Mouse (Mus musculus) cerebellum, postnatal 10 days (tissue): ENCODE measurements at regions not wholly inside any gene's neighbourhood (a gene's known extent, or its start where the extent isn't known, plus 50 kb on each side); places are given as distances from the start of the nearest gene placed in this dataset.
"Not testable (repeated sequence)": the region's sequence is repeated elsewhere in the genome, so short reads cannot be mapped to it uniquely, and the experiment has no call there.

ENCODE experiments used
- DNase-seq, 2 experiments: peaks; one replicate each; pipeline ENCODE4 v3.0.0; 2021; ENCODE audit warnings: mixed read lengths in 2 of 2

DNA sequence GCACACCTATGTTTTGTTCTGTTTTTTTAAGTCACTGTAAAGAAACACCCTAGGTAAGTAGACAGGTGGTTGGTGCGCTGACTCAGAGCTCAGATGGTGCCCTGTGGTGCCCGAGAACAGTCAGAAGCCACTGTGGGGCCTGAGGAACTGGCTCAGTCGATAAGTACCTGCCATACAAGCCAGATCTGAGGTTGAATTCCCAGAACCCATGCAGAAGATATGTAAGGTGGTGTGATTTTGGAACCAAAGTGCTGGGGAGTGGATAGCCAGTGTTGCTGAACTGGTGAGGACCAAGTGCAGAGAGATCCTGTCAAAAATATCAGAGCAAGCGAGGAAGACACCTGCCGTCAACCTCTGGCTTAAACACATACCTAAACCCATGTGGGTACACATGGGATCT, 65.4 kb downstream of the Chst1 start:
- DNase-seq, result no peak

- DNase-seq, result no peak
Observed at GRCm38 (mm10) chr2:92667192-92667591, 67.7 kb downstream of the Chst1 start.

DNA sequence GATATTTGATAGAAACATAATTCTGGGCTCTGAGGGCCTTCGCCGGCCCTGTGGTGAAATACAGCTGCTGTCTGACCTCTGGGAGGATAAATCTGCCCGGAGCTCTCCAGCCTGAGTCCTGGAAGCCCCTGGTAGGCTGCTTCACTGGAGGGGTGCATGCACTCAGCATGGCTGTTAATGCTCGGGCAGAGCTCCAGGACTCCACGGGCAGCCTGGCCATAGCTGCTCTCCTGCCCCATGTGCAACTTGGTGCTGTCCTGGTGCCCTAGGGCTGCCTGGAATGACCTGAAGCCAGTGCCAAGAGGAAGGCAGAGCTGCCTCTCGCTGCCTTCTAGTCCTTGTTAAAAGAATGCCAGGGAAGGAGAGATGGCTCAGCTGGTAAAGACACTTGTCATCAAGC, 68.2 kb downstream of the Chst1 start:
- peak; percentile 47 to 73 for DNase-seq

- DNase-seq, result not testable (repeated sequence)
Observed at GRCm38 (mm10) chr2:92669431-92670081, 70.0 kb downstream of the Chst1 start.

- DNase-seq, result peak; percentile 68 to 72
Observed at GRCm38 (mm10) chr2:92671586-92671985, 72.1 kb downstream of the Chst1 start.

GRCm38 (mm10) chr2:92672106-92672505, 72.6 kb downstream of the Chst1 start:
- DNase-seq, result no peak

DNA sequence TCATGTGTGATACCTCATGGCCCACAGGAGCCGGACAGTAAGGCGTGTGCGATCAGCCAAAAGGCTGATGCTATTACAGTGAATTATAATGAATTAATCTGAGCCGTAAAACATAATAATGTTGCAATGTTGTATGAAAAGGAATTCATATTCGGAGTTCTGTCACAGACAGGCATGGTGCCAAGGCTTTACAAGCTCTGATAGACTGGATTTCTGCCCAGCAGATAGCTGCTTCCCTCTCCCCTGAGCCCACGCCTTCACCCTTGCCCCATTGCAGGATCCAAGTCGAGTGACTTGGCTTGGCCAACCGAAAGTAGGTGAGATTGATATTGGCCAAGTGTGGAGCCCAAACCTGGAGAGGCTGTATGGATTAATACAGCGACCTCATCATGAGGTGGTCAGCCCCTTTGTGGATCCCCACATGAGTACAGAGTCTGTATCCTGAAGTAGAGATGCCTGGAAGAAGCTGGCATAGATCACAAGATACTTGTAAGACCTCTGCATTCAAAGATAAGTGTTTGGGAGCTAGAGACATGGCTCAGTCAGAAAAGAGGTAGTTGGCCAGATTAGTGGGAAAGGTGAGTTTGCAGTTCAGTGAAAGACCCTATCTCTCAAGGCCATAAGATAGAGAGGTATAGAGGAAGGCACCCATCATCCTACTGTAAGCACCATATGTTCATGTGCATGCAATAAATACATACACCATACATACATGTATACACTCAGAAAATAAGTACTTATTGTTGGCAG, 73.7 kb downstream of the Chst1 start:
- peak; percentile 37 to 45 for DNase-seq

GRCm38 (mm10) chr2:92673931-92674330, 74.4 kb downstream of the Chst1 start:
- DNase-seq, result no peak

GRCm38 (mm10) chr2:92675247-92675646, 75.7 kb downstream of the Chst1 start:
- no peak for DNase-seq

- DNase-seq, result no peak
Observed at GRCm38 (mm10) chr2:92678276-92678930, 78.9 kb downstream of the Chst1 start.

DNA sequence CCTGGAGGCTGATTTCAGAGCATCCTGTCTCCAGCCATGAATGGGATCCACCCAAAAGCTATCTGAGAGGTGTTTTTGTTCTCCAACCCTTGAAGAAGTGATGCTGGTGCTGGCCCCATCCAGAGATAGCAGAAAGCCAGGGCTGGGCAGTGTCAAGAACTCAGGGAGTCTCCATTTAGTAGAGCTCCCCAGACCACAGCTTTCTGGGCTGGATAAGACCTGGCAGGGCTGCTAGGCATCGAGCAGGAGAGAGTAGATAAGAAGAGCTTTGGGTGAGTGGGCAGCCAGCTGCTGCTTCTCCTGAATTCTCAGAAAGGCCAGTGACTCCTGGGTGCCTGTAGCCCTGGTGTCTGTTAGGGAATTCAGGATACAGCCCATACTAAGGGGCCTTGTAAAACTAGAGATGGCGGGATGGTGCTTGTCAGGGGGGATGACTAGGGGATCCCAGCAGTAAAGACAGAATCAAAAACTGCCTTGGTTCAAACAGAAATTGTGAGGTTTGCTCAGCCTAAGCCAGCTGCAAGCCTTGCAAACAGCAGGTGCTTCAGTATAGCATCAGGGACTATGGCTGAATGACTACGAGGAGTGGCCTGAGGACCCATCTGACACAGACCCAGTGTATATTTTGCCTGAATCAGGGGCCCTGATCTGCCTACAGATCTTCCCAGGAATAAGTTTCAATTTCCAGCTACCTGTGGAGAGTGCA, 79.6 kb downstream of the Chst1 start:
- DNase-seq, result no peak

- DNase-seq, result no peak
Observed at GRCm38 (mm10) chr2:92682256-92682655, 82.7 kb downstream of the Chst1 start.

DNA sequence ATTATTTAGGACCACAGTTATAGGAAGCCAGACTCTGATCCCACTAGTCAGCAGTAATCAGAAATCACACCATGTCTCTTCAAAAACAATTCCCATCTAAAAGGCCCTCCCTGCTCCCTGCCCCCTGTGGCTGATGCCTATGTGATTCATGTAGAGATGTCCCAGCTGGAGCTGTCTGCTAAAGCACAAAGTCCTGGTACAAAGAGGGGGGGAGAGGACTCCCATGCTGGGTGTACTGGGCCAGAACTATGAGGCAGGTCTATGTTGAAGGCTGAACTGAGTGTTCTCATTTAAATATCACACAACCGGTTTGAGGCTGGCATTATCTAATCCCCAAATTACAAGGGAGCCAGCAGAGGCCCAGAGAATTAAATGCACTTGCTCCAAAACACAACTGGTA, 88.2 kb downstream of the Chst1 start:
- DNase-seq, result no peak

- DNase-seq, result no peak
Observed at GRCm38 (mm10) chr2:92689203-92689602, 89.7 kb downstream of the Chst1 start.

DNA sequence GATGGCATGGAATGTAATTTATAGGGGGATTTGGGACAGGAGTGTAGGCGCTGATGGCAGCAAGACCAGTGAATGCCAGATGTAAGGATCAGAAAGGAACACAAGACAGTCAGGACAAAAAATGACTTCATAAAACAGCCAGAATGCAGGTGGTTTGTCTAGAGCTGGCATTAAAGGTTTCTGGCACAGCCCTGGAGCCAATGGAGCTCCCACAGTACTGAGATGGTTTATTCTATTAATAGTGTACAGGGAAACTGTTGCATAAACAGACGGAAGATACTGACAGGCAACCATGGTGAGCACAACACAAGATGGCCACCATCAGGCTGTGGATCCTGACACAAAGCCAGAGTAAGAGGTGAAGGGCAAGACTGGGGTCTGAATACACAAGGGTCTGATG, 90.8 kb downstream of the Chst1 start:
- DNase-seq, result no peak

DNA sequence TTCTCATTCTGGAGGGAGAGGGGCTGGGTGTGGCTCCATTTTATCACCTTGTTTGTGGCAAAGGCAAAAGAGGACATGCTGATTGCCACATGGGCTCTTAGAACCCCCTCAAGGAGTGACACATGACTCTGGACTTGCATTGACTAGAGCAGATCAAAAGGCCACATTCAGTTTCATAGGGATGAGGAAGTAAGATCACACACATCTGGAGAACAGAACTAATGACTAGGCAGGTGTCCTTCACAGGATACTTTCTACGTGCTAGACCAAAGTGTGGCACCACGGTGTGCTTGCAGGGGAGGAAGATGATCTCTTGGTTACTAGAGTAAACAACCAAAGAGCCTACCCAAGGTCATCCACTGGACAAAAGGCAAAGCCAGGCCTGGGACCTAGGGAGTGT, 91.9 kb downstream of the Chst1 start:
- DNase-seq, result no peak

- peak; percentile 43 to 62 for DNase-seq
Observed at GRCm38 (mm10) chr2:92692623-92693022, 93.1 kb downstream of the Chst1 start.

DNA sequence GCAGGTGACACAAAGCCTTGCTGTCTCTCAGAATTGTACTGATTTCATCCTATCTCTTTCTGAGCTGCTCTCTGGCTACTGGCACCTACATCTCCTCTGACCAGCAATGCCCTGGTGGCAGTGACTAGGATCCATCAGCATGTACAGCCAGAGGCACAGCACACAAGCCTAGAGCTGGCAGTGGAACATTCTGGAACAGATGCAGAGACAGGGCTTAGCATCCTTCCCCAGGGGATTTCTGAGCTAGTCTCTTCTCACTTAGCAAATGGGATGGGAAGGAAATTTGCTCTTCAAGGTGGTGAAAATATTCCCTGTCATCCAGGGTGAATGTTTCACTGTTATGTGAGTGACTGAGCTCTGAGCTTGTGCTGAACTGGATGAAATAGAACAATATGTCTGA, 93.5 kb downstream of the Chst1 start:
- peak; percentile 36 to 40 for DNase-seq

- DNase-seq, result no peak
Observed at GRCm38 (mm10) chr2:92694797-92695196, 95.3 kb downstream of the Chst1 start.

GRCm38 (mm10) chr2:92695869-92696268, 96.4 kb downstream of the Chst1 start:
- peak in 1 of 2 experiments; percentile 36 for DNase-seq

DNA sequence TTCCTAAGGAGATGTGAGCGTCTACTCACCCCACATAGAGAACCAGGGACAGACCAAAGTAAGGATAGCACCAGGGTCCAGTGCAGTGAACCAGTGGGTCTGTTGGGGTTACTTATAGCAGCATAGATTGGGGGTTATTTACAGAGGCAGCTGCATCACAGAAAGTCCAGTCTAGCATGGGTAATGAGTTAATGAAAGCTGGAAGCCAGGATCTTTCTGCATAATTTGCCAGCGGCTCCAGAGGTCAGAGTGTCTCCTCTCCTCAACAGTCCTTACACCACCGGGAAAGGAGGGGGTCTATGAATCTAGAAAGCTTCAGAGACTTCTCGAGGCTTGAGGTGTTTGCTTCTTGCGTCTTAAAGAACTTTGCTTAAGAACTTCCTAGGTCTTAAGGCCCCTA, 98.2 kb downstream of the Chst1 start:
- no peak for DNase-seq

- DNase-seq, result peak; percentile 74 to 81
Observed at GRCm38 (mm10) chr2:92699360-92699759, 99.9 kb downstream of the Chst1 start.

- DNase-seq, result peak; percentile 78 to 88
Observed at GRCm38 (mm10) chr2:92704035-92704434, 104.5 kb downstream of the Chst1 start.
